Mouse (Mus musculus): Measurements from ENCODE around the gene Suclg1. TPM values are rescaled to one million over a fixed set of nuclear protein-coding genes. Genes with fewer than 3 reads are reported as not detected.

The Suclg1 gene
- 100 to 1,000 TPM; 325 to 363 TPM for total RNA-seq (2021)
- long read RNA-seq, experiment 1, transcript Suclg1-201 (9 exons, 1,519 nt): major isoform, 360 of 452 reads
- long read RNA-seq, experiment 1, partial matches to known transcripts: 79 of 452 reads
- long read RNA-seq, experiment 1, other reads (novel, unspliced or antisense): 13 of 452 reads
- long read RNA-seq, experiment 2, transcript Suclg1-201 (9 exons, 1,519 nt): major isoform, 460 of 568 reads
- long read RNA-seq, experiment 2, partial matches to known transcripts: 100 of 568 reads
- long read RNA-seq, experiment 2, other reads (novel, unspliced or antisense): 8 of 568 reads

DNA sequence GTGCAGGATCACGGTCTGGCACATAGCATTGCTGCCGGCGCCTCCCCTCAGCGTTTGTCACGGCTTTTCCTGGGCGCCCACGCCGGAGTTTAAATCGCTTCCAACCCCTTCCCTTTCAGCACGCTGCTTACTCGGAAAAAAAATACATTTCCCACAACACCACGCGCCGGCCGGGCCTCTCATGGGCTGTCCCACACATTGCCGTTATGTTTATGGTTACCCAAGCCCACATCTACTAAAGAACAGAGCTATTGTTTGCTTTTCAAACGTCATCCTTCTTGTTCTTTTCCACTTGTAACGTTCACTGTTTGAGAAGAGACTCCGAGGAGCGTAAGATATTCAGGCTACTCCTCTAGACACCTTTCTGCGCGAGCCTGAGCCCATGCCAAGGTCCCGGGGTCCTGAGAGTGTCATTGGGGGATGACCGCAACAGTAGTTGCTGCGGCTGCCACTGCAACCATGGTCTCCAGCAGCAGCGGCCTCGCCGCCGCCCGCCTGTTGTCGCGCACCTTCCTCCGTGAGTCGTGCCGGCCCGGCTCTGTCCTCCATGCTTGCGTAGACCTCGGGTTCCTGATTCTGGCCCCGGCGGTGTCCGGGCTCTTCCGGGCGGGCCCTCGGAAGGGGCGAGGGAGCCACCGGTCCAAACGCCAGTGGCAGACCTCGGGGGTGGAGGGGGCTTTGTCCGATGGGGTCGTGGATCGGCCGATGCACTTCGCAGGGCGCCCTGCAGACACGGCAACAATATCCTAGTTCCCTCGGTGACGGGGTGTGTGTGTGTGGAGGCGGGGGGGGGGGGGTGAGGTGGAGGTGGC, at the start of gene Suclg1:
TSS of gene Suclg1 (plus strand) at position 146 of the 812 bp plus-strand sequence.
- intact Hi-C loops (cut with DNase I): no loop called here

DNA sequence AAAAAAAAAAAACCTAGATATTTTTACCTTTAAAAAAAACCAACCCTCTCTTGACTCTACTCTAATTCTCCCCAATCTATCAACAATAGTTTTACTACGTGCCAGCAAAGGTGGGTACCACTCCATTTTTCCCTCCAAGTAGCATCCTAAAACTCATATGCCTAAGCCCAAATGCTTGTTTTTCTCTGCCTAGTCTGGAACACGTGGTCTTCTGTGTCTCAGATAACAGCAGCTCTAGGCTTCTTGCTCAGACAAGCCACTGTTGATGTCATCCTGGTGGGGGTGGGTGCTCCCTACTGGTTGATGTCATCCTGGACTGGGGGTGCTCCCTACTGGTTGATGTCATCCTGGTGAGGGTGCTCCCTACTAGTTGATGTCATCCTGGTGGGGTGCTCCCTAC, 44.5 kb upstream of the Suclg1 start:
- intact Hi-C loops (cut with DNase I): no loop called here
- no peak for DNase-seq

More for the DNA sequence above, at the start of gene Suclg1:
- peak; percentile 84 to 85 for DNase-seq

DNA sequence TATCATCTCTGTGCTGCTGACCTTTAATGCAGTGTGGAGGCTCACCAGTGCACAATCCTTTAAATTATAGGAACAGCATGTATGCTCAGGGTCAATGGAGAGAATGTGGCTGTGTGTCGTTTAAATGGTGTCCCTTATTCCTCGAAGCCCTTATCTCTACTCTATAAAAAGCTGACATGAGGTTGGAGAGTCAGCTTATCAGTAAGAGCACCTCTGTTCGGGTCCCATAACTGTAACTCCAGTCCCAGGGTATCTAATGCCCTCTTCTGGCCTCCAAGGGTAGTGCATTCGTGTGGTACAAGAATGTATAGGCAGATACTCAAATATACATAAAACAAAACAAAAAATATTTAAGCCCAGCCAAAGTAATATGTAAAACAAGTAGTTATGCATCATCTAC, 43.2 kb upstream of the Suclg1 start:
- intact Hi-C loops (cut with DNase I): no loop called here
- DNase-seq: no peak

DNA sequence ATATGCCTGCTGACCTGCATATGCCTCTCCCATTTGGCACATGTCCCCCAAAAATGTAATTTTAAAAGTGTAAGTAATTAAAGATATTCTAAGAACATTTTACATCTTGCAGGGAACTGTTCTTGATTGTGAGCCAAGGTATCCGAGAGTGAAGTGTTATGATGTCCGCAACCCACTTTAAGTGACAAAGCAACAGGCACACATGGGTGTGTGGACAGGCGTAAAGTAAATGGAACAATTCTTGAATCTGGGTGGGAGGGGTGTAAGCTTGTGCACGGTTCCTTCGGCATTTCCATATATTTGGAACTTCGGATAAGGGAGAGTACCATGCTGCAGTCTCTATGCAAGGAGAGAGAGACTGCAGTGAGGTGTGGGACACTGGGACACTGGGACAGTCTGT, 38.6 kb upstream of the Suclg1 start:
- intact Hi-C loops (cut with DNase I): no loop called here
- DNase-seq: no peak

DNA sequence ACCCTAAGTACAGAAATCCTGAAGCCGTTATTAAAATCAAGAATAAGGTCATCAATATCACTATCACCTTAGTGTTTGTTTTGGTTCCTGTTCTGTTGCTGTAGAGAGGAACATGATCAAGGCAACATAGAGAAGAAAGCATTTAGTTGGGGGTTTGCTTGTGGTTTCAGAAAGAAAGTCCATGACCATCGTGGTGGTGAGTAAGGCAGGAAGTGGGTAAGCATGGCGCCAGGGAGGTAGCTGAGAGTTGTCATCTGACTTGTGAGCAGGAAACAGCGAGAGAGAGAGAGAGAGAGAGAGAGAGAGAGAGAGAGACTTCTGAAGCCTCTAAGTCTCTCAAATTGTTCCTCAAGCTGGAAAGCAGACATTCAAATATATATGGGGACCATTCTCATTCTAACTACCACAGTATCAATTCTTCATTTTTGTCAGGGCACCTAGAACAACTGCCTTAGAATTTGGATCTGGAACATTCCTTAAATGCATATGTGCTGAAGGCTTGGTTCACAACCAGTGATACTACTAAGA, 37.7 kb upstream of the Suclg1 start:
- intact Hi-C loops (cut with DNase I): no loop called here
- no peak for DNase-seq

DNA sequence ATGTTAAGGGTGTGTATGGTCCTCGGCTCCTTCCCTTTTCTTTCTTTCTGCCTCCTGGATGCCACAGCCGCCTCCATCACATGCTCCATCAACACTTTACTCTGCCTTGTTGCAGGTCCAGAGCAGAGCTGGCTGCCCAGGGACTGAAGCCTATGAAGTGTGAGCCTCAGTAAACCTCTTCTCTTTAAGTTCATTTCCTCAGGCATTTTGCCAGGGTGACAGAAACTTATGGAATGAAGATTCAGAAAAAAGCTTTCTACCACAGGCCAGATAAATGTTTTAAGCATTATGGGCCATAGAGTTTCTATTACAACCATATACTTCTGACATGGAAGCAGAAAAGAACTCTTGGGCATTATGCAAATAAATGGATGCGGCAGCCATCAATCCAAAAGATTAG, 37.1 kb upstream of the Suclg1 start:
- intact Hi-C loops (cut with DNase I): no loop called here
- DNase-seq: no peak

DNA sequence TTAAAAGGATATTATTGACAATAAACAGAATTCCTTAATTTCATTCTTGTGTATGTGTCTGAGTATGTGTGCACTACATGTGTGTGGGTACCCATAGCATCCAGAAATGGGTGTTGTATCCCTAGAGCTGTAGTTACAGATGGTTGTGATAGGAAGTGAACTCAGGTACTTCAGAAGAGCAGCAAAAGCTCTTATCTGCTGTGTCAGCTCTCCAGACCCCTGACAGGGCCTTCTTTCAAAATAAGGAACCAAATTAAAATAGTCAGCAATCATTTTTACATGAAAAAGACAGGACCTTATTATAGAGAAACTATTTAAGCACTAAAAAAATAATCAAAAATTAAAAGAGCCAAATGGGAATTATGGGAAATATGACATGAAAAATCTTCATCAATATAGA, 36.6 kb upstream of the Suclg1 start:
- no peak for DNase-seq
- intact Hi-C loops (cut with DNase I): no loop called here

DNA sequence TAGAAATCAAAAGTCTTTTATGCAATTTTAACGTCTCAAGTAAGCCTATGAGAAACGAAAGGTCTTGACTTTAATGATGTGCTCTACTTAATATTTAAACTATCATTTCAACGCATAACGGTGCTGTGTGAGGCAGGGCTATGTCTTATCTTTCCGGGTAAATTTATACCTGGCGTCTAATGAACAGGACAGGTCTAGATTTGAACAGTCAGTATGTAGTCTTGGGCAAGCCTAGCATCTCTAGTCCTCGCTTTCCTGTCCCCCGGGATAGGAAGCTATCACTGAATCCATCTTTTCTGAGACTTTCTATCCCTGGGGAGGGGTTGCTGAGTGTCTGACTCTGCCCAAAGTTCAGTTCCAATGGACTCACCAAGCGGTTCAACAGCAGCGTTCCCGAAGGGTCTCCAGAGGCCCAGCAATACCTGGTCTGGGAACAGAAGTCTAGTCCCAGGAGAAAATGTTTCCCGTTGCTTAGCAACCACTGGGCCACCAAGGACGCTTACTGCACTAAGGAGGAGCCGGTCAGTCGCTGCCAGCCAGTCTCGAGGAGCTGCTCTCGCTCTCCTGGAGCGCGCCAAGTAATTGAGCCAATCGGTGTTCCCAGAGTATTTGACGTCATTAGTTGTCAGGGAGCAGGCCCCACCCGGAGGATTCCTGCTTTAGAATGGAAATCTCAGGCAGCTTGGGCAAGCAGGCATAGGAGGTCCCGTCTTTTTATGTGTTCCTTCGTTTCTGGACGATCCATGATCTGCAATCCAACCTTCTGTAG, 26.8 kb upstream of the Suclg1 start, which contains the start of gene Dnah6:
TSS of gene Dnah6 (minus strand) at position 463 of the 769 bp plus-strand sequence.
- intact Hi-C loops (cut with DNase I): loop anchor here (10.0 kb wide), 1 partner anchor 587 kb away; no protein-coding TSS in a partner anchor
- peak; percentile 74 to 81 for DNase-seq

DNA sequence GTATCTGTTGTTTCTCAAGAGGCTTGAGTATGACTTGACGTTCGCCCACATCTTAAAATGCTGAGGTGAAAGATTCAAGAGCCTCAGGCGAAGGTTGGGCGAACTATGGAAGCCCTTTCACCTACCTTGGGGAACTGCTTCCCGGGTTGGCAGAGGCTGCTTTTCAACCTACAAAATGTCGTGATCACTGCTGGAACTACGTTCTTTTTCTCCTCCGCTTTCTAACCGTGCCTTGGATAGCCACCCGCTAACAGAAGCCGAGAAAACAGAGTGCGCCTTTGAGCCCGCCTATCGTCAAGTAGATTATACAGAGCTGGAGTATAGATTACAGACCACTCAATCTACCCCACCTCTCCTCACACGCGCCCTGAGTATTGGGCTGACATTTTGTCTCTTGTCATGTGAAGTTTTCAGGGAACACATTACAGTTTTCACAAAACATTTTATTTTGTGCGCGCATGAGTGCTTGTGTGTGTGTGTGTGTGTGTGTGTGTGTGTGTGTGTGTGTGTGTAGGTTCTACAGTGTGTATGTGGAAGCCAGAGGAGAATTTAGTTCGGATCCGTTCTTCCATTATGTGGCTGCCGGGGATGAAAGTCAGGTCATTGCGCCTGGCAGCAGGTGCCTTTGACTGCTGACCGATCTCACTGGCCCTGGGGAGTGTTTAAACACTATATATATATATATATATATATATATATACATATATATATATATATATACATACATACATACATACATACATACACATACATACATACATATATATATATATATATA, 26.0 kb upstream of the Suclg1 start:
- peak in 1 of 2 experiments; percentile 20 for DNase-seq
- intact Hi-C loops (cut with DNase I): loop anchor here (10.0 kb wide), 1 partner anchor 587 kb away; no protein-coding TSS in a partner anchor

DNA sequence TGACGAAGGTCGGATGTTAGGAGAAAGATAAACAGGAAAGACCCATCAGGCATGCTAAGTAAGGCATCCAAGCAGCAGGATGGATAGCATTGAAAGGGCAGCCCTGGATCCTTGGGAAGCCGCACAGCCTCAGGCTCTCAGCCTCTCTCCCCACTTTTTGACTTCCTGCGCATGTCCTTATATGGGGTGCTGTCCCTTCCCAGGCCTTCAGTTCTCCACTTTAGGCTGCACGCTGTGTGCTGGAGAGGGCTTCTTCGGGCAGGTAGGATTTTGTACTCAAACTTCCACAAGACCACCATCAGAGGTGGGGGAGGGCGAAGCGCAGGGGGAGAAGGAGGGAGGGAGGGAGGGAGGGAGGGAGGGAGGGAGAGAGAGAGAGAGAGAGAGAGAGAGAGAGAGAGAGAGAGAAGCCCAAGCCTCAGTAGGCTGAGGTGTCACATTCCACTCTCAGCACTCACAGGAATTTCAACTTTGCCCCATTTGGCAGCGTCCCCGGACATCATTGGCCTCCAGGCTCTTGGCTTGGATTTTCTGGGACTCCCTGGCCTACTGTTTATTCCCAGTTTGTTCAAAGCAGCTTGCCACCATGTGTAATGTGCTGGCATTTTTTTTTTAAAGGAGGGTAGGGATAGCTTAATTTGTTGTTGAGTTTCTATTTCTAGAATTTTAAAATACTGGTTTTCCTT, 25.2 kb upstream of the Suclg1 start:
- peak; percentile 84 for DNase-seq
- intact Hi-C loops (cut with DNase I): loop anchor here (10.0 kb wide), 1 partner anchor 588 kb away; no protein-coding TSS in a partner anchor

DNA sequence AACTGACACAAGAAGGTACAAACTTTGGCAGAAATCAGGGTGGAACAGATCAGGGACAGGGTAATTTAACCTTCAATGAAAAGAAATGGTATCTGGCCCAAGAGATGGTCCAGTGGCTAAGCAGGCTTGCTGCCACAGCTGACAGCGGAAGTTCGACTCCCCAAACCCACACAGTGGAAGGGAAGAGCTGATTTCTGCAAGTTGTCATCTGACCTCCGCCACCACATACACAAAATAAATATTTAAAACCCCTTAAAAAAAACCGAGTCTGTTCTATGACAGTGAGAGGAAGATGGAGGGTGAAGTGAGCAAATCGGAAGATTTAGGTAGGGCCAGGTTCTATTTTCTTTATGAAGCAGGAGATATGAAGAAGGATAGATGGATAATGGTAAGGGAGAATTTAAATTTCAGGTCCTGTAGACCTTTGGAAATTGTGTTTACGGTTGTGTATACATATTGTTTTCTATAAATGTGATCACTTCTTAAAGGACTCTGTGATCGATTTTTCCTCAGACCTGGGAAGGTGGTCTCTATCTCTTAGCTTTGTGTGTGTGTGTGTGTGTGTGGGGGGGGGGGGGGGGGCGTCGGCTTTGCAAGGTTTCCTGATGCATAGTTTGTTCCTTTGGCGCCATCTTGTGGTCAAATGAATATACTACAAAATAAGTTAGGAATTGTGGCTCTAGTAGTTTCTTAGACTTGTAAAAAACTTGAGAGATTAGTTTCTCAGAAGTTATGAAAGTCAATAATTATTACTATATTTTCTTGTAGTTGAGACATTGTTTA, 20.6 kb upstream of the Suclg1 start:
- no peak for DNase-seq
- intact Hi-C loops (cut with DNase I): loop anchor here (5.0 to 10.0 kb wide), 3 partner anchors 75 to 593 kb away; no protein-coding TSS in a partner anchor

DNA sequence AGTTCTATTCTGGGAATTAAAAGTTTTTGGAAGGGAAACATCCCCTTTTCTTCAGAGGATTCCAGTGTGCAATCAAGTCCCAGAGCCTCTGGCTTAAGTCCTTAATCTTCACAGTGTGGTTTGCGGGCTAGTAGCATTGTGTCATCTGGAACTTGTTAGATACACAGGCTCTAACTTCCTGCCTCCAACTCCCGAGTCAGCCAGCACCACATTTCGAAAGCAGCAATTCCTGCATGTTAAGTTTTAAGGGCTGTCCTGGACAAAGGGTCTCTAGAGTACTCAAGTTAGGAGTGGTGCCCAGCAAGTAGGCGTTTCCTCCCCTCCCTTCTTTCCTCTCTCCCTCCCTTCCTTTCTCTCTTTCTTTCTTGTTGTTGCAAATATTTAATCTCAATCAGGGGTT, 19.8 kb upstream of the Suclg1 start:
- intact Hi-C loops (cut with DNase I): loop anchor here (5.0 to 10.0 kb wide), 3 partner anchors 76 to 594 kb away; no protein-coding TSS in a partner anchor
- DNase-seq: peak in 1 of 2 experiments; percentile 31

DNA sequence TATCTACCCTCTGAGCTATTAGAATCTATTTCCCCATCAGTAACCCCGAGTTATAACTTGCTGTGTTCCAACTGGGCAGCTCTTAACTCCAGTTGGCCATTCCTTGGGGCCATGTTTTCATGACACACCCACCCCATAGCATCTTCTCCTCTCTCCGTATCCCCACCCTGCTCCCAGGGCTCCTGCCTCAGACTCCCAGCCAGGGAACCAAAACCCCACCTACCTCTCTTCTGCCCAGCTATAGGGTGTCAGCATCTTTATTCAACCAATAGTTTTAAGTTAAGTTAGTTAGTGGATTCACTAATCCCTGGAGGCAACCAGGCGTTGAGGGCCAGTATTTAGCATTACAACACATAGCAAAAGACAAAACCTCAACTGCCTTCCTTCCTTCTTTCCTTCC, 19.3 kb upstream of the Suclg1 start:
- intact Hi-C loops (cut with DNase I): loop anchor here (5.0 to 10.0 kb wide), 3 partner anchors 77 to 594 kb away; no protein-coding TSS in a partner anchor
- no peak for DNase-seq

DNA sequence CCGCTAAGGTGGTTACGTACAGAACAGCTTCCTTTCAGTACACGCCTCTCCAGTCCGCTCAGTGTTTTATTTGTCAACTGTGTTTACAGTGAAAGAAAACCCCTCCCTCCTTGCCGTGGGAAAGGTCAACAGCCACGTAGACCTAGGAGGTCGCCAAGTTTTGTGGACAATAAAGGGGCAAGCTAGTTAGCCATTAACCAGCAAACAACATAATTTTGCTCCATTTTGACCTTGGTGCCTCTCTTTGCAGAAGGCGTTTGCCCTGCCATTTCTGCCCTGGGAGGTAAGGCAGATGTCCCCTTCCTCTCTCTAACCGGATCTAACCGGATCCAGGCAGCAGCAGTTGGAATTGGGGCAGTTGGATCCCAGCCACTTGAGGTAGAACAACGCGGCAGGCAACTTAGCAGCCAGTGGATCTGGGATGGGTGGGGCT, 16.0 kb upstream of the Suclg1 start:
- no peak for DNase-seq
- intact Hi-C loops (cut with DNase I): no loop called here

DNA sequence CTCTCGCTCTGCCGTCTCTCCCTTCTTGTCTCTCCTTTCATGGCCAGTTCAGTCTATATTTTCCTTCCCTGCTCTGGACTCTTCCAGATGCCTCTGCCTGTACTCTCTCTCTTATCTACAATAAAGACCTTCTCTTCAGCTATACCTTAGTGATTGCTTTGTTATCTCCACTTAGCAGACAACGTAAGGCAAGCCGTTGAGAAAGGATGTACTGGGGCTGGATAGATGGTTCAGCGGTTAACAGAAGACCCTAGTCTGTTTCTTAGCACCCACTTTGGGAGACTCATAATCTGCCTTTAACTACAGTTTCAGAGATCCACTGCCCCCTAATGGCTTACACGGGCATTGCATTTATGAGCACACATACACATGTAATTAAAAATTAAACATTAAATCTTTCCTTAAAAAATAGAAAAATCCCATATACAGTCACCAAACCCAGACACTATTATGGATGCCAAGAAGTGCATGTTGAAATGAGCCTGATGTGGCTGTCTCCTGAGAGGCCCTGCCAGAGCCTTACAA, 14.9 kb upstream of the Suclg1 start:
- intact Hi-C loops (cut with DNase I): no loop called here
- DNase-seq: no peak

DNA sequence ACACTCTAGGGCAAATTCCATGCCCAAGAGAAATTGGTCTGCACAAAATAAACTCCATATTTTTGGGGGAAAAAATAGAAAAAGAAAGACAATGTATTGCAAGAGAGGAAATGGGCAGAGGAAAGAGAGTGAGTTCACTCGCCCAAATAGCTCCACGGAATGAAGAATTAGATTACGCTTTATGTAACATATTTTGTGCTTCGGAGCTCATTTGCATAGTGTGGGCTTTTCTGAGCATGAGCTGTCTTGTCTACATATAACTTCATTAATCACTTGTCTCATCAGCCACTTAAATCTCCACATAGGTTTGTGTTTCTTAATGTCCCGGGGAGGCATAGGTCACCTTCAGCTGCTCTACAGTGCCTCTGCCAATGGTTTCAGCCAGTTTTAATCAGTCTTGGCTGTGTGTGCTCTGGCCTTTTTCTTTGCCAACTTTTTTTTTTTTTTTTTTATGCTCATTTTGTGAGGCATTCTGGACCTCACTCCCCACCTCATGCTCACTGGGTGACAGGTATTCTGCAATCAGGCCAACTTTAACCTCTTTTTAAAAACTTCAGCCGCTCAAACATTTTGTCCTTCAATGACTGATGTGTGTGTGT, 13.8 kb upstream of the Suclg1 start:
- DNase-seq: no peak
- intact Hi-C loops (cut with DNase I): no loop called here

DNA sequence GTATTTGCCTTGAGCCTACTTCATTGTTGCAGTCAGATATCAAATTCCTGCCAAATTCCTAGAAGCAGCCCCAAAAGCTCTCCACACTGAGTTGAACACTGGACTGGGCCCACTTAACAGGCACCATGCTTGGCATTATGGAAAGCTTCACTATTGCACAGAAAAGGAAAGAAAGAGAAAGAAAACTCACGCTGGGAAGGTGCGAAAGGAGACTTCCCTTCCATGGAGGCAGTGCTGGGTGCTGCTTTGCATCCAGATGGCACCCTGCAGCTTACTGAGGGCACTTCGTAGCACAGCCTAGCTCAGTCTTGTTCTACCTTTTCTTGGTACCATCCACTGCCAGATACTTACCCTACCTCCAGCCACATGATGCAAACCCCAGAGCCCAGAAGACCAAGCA, 12.5 kb upstream of the Suclg1 start:
- intact Hi-C loops (cut with DNase I): no loop called here
- no peak for DNase-seq

DNA sequence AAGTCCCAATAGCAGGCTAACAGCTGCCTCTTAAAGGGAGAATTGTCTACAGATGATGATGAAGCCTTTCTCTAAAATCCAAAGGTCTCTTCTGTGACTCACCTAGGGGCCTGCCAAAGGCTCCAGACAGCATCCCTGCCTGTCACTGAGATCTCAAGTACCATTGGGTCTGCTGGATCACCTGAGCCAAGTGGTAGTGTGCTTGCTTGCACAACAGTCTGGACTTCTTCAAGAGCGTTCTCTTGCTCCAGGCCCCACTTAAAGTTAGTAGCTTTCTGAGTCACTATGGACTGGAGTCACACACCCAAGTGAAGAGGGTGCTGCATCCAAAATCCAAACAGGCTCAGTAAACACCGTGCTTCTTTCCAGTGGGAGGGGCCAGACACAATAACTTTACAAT, 1.4 kb upstream of the Suclg1 start:
- no peak for DNase-seq
- intact Hi-C loops (cut with DNase I): no loop called here
